Mouse (Mus musculus) embryonic facial prominence, embryonic 11.5 days (tissue): ENCODE results near the gene Mt1. TPM values are rescaled to one million over a fixed set of nuclear protein-coding genes. Genes with fewer than 3 reads are reported as not detected.
"Not testable (repeated sequence)": the region's sequence is repeated elsewhere in the genome, so short reads cannot be mapped to it uniquely, and the experiment has no call there.

Experiments used
- ATAC-seq: fragments of 200-750 bp; cut with Nextera tagmentation; replicated peaks from 2 replicates; pipeline ENCODE4 v1.8.0; 2017; ENCODE audit warnings: low read depth; ENCODE audit not compliant: insufficient number of reproducible peaks, low FRiP score, low TSS enrichment
- DNase-seq: peaks from one replicate; pipeline ENCODE4 v3.0.0-alpha.2; 2015; ENCODE audit warnings: low spot score
- H3K27ac ChIP-seq: fragments of 300-500 bp; sonication (generic); replicated peaks from 2 replicates; pipeline ENCODE4 v1.5.1; 2014; ENCODE audit warnings: mild to moderate bottlenecking, low read depth, low read length, control low read depth
- H3K27me3 ChIP-seq: fragments of 300-500 bp; sonication (generic); 2 replicates; pipeline ENCODE4 v1.6.1; 2014; ENCODE audit warnings: mild to moderate bottlenecking, low read length, moderate library complexity, mixed read lengths; ENCODE audit not compliant: control insufficient read depth, insufficient read depth
- H3K36me3 ChIP-seq: fragments of 300-500 bp; sonication (generic); replicated peaks from 2 replicates; pipeline ENCODE4 v1.6.1; 2014; ENCODE audit warnings: low read depth, mild to moderate bottlenecking, low read length, moderate library complexity, mixed read lengths; ENCODE audit not compliant: control insufficient read depth, insufficient read depth
- H3K4me1 ChIP-seq: fragments of 300-500 bp; sonication (generic); 2 replicates; pipeline ENCODE4 v1.6.1; 2014; ENCODE audit warnings: low read length, mixed read lengths; ENCODE audit not compliant: control insufficient read depth, insufficient read depth
- H3K4me2 ChIP-seq: fragments of 300-500 bp; sonication (generic); 2 replicates; pipeline ENCODE4 v1.6.1; 2014; ENCODE audit warnings: low read depth, mild to moderate bottlenecking, control low read depth, low read length, moderate library complexity
- H3K4me3 ChIP-seq: fragments of 300-500 bp; sonication (generic); 2 replicates; pipeline ENCODE4 v1.5.1; 2014; ENCODE audit warnings: low read depth, low read length, control low read depth
- H3K9ac ChIP-seq: fragments of 300-500 bp; sonication (generic); replicated peaks from 2 replicates; pipeline ENCODE4 v1.6.1; 2014; ENCODE audit warnings: mild to moderate bottlenecking, control low read depth, low read length
- H3K9me3 ChIP-seq: fragments of 300-500 bp; sonication (generic); replicated peaks from 2 replicates; pipeline ENCODE4 v1.6.1; 2016; ENCODE audit warnings: mild to moderate bottlenecking, low read length, inconsistent platforms, mixed read lengths; ENCODE audit not compliant: control insufficient read depth
- WGBS: fragments of 180-500 bp; shearing (Covaris S2); extraction: QIAGEN DNeasy Blood & Tissue Kit; methylation state at CpG from one replicate; pipeline ENCODE4 v1.1.7; 2014; 5-methylcytosine and 5-hydroxymethylcytosine counted together
- polyA plus RNA-seq: library from polyadenylated mRNA; unstranded; fragments of >200 nt; fragmentation: Nextera tagmentation; extraction: Ambion mirVana; gene quantifications from 2 replicates; pipeline ENCODE4 v1.2.1, GENCODE M21; 2014

Mt1 gene
- polyA plus RNA-seq, 1 experiment from 2014 or later = 99.7 TPM

DNA sequence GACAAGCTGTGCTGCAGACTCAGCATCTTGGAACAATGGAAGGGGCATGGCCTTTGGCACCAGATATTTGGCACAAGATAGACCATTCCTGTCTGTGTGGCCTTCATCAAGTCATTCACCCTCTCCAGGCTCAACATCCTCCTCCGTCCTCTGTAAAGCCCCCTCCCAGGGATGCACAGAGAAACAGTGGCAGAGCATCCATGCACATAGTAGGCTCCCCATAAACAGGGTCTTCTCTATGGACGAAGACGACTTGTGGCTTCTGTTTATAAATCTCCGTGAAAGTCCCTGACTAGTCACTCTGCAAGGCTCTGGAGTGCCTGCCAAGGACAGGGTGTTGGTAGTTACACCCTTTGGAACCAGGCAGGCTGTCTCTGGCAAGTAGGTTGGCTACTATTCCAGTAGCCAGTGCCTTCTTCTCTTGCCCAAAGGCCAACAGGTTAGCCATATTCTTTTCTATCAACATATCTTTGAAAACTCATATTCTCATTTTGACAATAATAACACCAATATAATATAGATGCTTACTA, 38.6 kb upstream of the Mt1 start:
- Histone ChIP-seq H3K4me1 (no peaks in the 10 kb centered on the region), H3K9ac (no peak overlapping the region), H3K27me3 (no peaks in the 10 kb centered on the region), H3K9me3 (no peaks in the 10 kb centered on the region), H3K4me3 (no peak overlapping the region), H3K4me2 (no peak overlapping the region), H3K36me3 (no peaks in the 10 kb centered on the region), H3K27ac (no peak overlapping the region)
- DNase-seq (no peak), ATAC-seq (no peak)
- WGBS = 86% methylated on average over 4 of the region's 4 CpGs

DNA sequence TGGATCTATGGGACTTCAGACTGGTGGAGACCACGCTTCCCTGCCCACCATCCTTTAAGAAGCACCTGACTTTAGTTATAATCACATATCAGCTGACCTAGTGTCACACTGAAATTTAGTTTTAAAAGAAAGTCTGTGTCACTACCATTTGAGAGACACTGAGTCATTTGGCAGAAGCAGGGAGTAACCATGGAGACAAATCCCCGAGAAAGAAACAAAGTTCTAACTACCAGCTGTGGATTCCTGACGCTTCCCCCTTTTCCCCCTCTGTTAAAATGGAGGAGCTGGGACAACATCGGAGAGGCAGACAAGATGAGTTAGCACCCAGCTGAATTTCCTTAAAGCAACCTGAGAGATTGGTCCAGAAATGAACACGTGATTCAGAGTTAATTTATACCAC, 30.6 kb upstream of the Mt1 start:
- H3K27ac ChIP-seq = no peak overlapping the region
- H3K4me2 ChIP-seq = no peak overlapping the region
- H3K4me3 ChIP-seq = no peak overlapping the region
- H3K9me3 ChIP-seq = no peaks in the 10 kb centered on the region
- no peaks in the 10 kb centered on the region for H3K36me3 ChIP-seq
- ATAC-seq (no peak), DNase-seq (no peak)
- no peak overlapping the region for H3K9ac ChIP-seq
- WGBS = 54% methylated on average over 5 of the region's 5 CpGs
- peaks cover 5% of the 10 kb centered on the region; the same call in 1 of the 2 replicates for H3K4me1 ChIP-seq
- H3K27me3 ChIP-seq = peaks cover 8% of the 10 kb centered on the region

DNA sequence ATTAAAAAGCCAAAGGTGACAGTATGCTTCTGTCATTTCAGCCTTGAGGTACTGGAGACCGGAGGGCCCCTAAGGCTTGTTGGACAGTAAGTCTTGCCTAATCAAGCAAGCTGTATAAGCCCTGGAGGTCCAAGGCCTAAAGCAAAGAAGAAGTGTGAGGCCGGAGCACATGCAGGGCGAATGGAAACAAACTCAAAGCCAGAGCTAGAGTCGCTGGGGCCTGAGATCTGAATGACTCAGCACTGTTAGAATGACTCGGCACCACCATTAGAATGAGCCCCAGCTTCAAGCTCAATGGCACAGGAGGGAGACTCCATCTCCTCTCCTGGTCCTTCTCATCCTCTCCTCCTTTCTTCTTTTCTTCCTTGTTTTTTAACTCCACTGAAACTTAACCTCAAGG, 28.0 kb upstream of the Mt1 start:
- no peaks in the 10 kb centered on the region for H3K36me3 ChIP-seq
- no peak for DNase-seq
- ATAC-seq = no peak
- no peak overlapping the region for H3K4me3 ChIP-seq
- peaks cover 5% of the 10 kb centered on the region; the same call in 1 of the 2 replicates for H3K4me1 ChIP-seq
- H3K4me2 ChIP-seq = no peak overlapping the region
- H3K9ac ChIP-seq = no peak overlapping the region
- no peak overlapping the region for H3K27ac ChIP-seq
- 77% methylated on average over 5 of the region's 5 CpGs for WGBS
- H3K9me3 ChIP-seq = no peaks in the 10 kb centered on the region
- peaks cover 11% of the 10 kb centered on the region for H3K27me3 ChIP-seq

DNA sequence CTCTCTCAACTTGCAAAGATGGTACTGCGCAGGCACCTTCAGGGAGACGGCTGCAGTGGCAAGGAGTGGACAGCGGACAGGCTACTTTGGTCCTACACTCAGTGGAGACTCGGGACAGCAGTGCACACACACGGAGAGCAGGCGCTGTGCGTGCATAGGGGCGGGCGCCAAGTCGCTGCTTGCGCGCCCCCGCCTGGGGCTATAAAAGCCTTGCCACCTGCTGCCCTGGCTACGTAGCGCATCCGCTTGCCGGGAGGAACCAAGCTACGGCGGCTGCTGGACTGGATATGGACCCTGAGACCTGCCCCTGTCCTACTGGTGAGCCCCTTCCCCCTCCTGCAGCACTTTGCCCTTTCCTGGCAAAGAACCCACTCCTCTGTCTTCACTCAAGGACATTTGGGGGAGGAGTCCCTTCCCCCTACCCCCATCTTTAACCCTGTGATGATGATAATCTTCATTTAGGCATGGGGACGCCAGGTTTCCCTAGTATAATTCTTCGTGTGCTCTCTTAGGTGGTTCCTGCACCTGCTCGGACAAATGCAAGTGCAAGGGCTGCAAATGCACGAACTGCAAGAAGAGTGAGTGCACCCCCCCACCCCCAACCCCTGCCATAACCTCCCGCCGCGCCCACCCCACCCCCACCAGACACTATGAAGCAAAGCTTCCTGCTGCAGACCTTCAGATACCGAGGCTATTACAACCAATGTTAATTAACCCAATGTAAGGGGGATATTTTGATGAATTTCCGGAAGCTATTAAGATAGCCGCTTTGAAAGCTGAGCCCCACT, 26.2 kb upstream of the Mt1 start, which contains the start of gene Mt3:
Gene Mt3 (plus strand): TSS at position 95 of the 788 bp plus-strand sequence.
- DNase-seq (peak; percentile 65), ATAC-seq (peak; percentile 70; the same call in 1 of the 2 replicates)
- H3K36me3 ChIP-seq = no peaks in the 10 kb centered on the region
- H3K27ac ChIP-seq = no peak within 1 kb of the TSS
- H3K9ac ChIP-seq = peak within 1 kb of the TSS; percentile 28; the same call in 1 of the 2 replicates
- peaks cover 11% of the 10 kb centered on the region for H3K27me3 ChIP-seq
- H3K4me1 ChIP-seq = peaks cover 5% of the 10 kb centered on the region; the same call in 1 of the 2 replicates
- H3K4me2 ChIP-seq = peak within 1 kb of the TSS; percentile 66
- no peaks in the 10 kb centered on the region for H3K9me3 ChIP-seq
- peak within 1 kb of the TSS; percentile 21 for H3K4me3 ChIP-seq
- WGBS = 2% methylated on average over 29 of the region's 29 CpGs

DNA sequence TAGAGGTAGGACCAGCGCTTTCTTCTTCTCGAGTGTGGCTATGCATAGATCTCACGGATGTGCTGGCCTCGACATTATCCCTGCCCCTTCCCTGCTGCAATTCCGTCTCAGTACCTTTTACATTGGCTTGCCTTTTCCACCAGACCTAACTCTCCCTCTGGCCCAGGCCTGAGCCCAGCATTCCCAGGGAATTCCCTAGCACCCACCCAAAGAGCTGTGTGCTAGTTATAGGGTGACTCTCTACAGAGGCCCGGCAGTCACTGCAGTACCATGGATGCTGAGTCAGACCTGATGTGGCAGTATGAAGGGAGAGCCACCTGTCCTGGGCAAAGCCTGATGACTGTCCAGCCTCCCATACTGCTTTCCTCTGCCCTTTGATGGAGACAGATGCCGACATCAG, 25.4 kb upstream of the Mt1 start:
- H3K27ac ChIP-seq = no peak overlapping the region
- peaks cover 11% of the 10 kb centered on the region for H3K27me3 ChIP-seq
- no peaks in the 10 kb centered on the region for H3K36me3 ChIP-seq
- ATAC-seq (peak; percentile 16; the same call in 1 of the 2 replicates), DNase-seq (no peak)
- no peak overlapping the region for H3K4me2 ChIP-seq
- no peaks in the 10 kb centered on the region for H3K9me3 ChIP-seq
- H3K4me3 ChIP-seq = no peak overlapping the region
- no peak overlapping the region for H3K9ac ChIP-seq
- 26% methylated on average over 7 of the region's 7 CpGs for WGBS
- peaks cover 5% of the 10 kb centered on the region; the same call in 1 of the 2 replicates for H3K4me1 ChIP-seq

DNA sequence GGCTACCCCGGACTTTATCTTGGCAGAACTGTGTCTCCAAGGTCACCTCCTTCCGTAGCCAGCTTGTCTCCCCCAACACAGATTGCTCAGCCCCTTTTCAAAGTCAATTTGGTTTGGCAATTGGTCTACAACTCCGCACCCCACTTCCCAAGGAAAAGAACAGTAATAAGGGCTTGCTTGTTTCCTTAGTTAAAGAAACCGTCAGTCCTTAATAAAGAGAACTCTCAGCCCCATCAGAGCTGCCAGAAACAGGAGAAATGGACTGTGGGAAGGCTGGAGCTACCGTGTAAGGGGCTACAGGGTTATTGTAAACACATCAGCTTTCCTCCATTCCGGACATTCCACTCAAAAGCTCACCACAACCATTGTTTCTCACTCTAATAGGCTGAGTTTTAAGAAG, 24.3 kb upstream of the Mt1 start:
- Histone ChIP-seq H3K27ac (no peak overlapping the region), H3K9me3 (no peaks in the 10 kb centered on the region), H3K4me2 (no peak overlapping the region), H3K4me3 (no peak overlapping the region), H3K9ac (no peak overlapping the region), H3K36me3 (no peaks in the 10 kb centered on the region), H3K4me1 (peaks cover 5% of the 10 kb centered on the region; the same call in 1 of the 2 replicates), H3K27me3 (peaks cover 11% of the 10 kb centered on the region)
- ATAC-seq (no peak), DNase-seq (no peak)
- 46% methylated on average over 6 of the region's 6 CpGs for WGBS

DNA sequence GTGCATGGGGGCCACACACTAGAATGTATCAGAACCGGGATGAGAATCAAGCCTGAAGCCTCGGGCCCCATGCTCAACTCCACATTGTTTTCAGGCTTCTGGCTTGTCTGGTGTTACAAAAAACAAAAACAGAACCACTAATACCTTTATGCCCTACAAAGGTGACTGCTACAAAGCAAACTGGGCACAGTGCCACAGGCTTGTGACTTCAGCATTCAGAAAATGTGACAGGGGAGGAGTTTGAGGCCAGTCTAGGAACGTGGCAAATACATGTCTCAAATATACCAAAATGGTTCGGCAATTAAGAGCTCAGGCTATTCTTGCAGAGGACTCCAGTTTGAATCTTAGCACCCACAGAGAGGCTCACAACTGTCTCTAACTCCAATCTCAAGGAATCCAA, 22.8 kb upstream of the Mt1 start:
- Histone ChIP-seq H3K36me3 (no peaks in the 10 kb centered on the region), H3K4me3 (no peak overlapping the region), H3K27ac (no peak overlapping the region), H3K9me3 (no peaks in the 10 kb centered on the region), H3K27me3 (peaks cover 11% of the 10 kb centered on the region), H3K4me2 (no peak overlapping the region), H3K9ac (no peak overlapping the region), H3K4me1 (peaks cover 5% of the 10 kb centered on the region; the same call in 1 of the 2 replicates)
- WGBS = 72% methylated on average over 4 of the region's 4 CpGs
- ATAC-seq (no peak), DNase-seq (no peak)

DNA sequence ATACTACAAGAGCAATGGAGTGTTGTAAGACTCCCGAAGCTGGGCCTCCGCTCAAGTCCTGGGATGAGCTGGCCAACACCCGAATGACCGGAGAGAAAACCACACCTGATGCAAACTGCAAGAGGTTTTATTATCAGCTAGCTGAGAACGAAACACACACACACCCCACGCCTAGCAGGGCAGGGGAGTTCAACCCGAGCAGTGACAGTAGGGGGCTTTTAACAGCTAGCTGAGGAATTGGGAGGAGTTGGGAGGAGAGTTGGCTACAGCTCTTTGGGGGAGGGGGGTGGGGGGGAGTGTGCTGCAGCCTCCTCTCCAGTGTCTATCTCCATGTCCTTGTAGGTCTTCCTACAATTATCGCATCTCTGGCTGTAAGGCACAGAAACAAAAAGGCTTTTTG, 13.1 kb upstream of the Mt1 start:
- not testable (repeated sequence) for H3K4me1 ChIP-seq, H3K4me3 ChIP-seq, H3K27ac ChIP-seq, H3K9me3 ChIP-seq, H3K4me2 ChIP-seq, H3K36me3 ChIP-seq, H3K9ac ChIP-seq, DNase-seq, H3K27me3 ChIP-seq, ATAC-seq
- whole genome bisulfite sequencing = 72% methylated on average over 8 of the region's 8 CpGs
